Mouse (Mus musculus) T-cell, adult 2 months (primary cell): Measurements from ENCODE around the gene Pdk4.

Experiments used
- DNase-seq: peaks from one replicate; pipeline ENCODE4 v3.0.0; 2022; ENCODE audit warnings: low spot score

Gene Pdk4

DNA sequence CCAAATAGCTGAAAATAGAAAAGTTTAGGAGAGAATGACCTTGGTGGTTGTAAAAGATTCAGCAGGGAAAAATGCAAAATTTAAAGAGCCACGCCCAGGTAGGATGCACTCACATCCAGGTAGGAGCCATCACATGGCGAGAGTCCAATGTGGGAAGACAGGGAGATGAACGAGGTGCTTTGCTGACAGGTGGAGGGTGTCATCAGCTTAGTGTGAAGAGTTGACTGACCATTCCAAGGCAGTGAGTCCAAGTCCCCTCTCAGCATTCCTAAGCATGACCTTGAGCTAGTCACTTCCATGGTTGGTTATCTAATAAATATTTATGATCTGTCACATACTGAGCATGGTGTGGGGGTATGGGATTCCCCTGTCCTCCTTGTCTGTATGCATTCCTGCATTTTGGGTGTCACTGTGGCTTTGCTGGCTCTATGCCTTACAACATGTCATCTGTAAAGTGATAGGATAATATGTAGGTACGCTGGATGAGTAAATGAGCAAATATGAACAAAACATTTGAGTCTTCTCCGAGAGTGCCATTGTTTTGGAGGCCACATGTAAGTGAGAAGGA, 51.7 kb downstream of the Pdk4 start:
- DNase-seq, result no peak

DNA sequence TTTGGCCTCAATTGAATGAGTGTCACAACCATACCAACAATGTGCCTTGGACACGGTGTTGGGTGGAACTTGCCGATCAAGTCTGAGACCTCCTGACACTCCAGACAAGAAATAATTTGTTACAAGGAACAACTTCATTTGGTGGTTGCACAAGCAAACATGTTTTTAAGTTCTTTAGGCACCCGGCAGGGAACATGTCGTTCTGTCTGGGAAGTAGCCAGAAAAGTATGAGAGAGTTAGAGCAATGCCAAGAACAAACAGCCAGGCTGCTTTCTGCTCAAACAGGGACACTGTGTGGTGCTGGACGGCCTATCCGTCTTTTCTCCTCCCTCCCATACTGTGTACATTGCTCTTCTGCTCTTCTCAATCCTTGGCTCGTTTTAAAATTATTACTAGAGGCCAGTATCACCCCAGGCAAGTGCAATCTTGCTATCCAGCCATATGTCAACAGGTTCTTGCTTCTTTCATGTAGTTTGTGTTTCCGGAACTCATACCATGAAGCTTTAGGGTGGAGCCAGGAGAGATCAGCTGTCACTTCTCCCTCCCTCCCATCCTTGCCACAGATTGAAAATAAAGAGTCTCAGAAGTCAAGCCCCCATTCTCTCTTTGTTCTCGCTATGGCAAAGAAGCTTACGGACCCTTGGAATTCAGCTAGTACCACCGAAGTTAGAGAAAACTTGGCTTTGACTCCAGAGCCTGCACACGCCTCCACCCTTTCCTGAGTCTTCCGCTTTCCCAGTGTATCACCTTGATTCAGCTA, 52.8 kb downstream of the Pdk4 start:
- DNase-seq, result no peak

DNA sequence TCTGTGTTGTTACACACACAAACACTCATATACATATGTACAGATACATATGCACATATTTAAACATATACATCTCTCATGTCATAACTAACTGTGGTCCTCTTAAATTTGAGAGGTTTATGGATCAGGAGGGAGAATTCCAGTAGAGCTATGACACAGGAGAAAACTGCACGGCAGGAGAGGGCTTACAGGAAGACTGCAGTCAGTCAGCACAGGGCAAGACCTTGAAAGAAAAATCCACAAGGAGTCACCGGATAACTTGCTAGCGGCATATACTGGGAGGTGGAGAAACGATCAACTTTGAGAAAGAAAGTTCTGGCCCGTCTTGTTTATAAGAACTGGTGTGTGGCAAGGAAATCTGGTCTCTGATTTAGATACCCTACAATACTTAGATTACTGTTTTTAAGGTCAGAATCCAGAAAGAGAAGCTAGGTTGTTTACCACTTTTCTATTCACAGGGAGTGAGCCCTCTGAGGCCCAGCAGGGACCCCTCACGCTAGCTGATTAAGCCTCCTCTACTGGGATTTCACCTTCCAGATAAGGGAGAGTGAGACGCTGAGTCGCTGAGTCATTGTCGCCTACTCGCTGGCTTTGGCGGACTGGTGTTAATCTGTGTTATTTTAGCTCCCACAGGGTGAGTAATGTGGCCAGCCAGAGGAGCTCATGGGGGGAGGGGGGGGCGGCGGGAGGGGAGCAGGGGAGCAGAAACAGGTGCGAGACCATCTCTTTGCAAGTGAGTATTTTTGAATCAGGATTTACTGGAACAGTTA, 53.6 kb downstream of the Pdk4 start:
- no peak for DNase-seq

DNA sequence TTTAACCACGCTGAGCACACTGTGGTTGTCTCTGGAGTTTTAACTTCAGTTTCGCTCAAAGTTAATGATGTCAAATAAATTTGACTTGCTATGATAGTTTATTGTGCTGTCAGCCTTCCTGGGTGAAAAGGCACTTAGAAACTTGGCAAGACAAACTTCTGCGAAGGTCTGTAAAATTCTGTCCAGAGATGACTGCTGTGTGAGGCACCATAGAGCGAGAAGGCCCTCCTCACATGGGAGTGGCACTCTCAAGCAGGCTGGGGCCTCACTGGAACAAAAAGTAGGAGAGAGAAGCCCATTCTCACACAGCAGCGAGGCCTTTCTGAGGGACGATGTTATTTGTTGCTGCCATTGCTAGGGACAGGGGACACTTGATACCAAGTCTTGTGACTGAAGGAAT, 54.9 kb downstream of the Pdk4 start:
- DNase-seq, result no peak

DNA sequence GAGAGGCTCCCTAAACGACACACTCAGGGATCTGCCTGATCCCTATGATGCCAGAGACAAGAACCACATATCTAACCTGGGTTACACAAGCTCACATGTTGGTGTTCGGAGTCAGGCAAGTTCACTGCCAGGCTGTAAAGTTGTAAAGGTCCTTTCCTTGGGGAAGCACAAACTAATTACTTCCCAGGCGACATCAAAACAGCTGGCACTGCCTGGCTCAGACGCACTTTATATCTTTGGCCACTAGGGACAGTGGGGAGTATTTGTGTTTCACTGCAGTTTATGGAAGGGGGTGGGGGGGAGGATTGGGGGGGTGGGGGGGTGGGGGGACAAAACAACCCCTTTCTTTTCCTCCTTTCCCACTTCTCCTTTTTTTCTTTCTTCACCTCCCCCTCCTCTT, 58.4 kb downstream of the Pdk4 start:
- no peak for DNase-seq

DNA sequence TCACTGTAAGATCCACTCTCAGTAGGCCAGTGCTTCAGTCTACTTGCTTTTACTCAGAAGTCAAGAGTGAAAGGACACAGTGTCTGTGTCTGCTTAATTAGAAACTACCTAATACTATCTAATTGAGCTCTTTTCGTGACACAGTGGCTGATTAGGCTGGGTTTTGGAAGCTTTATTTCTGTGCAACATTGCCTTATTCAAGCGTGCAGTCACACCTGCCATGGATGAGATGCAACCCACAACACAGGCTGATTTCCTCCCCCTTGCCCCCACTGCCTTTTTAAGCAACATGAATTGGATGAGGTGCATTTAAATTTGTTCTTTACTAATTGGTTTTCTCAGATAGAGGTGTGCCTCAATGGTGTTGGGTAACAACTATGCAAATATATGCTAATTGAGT, 62.2 kb downstream of the Pdk4 start:
- no peak for DNase-seq
